Mouse (Mus musculus) embryonic fibroblast, embryonic 13.5 days (primary cell): ENCODE data around the gene Wnt6. TPM values are rescaled to one million over a fixed set of nuclear protein-coding genes. Genes with fewer than 3 reads are reported as not detected.
A peak's percentile ranks its signal among the peaks of the same experiment; 100 is the strongest.

ENCODE experiments used
- H3K27ac ChIP-seq: 2 replicates; pipeline ENCODE4 v1.5.1; 2012; ENCODE audit warnings: low read length, control low read depth, inconsistent platforms; ENCODE audit not compliant: insufficient read depth
- H3K4me1 ChIP-seq: 2 replicates; pipeline ENCODE4 v1.6.1; 2011; ENCODE audit warnings: low read length; ENCODE audit not compliant: control insufficient read depth, insufficient read depth
- H3K4me3 ChIP-seq: 2 replicates; pipeline ENCODE4 v1.5.1; 2011; ENCODE audit warnings: mild to moderate bottlenecking, control low read depth, low read length; ENCODE audit not compliant: insufficient read depth
- CTCF ChIP-seq: IDR thresholded peaks from 2 replicates; pipeline ENCODE4 v1.5.1; 2011; ENCODE audit warnings: mild to moderate bottlenecking, control low read depth, low read length, moderate library complexity, borderline replicate concordance; ENCODE audit not compliant: insufficient read depth
- POLR2A ChIP-seq: IDR thresholded peaks from 2 replicates; pipeline ENCODE4 v1.6.1; 2011; ENCODE audit warnings: low read depth, mild to moderate bottlenecking, control low read depth, low read length, moderate library complexity
- polyA plus RNA-seq: library from polyadenylated mRNA; stranded (reverse); fragments of >200 nt; gene quantifications from 2 replicates; pipeline ENCODE4 v1.2.4, GENCODE M21; 2011; ENCODE audit warnings: low read depth; ENCODE audit not compliant: missing spikeins, insufficient read length

Wnt6 gene
- polyA plus RNA-seq, 1 experiment, result not detected

DNA sequence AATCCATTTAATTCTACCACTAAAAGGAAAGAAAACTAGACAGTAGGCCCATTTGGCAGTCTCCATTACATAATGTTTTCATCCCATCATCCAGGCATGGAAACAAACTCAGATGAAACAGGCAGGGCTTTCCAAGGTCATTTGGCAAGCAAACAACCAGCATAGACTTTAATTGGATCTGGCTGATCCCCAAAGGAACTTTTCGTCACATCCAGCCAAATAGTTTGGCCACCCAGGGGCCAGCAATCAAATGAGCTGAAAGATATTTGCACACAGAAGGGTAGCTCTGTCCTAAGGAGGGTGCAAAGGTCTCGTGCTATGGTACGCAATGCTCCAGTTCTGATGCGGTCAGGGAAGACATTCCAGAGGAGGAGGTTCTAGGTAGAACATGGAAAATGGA, 21.0 kb upstream of the Wnt6 start:
- H3K4me3 ChIP-seq, result no peak overlapping the region
- H3K4me1 ChIP-seq, result peaks cover 3% of the 10 kb centered on the region; the same call in 1 of the 2 replicates
- no peak for TF ChIP-seq POLR2A
- no peak for TF ChIP-seq CTCF
- H3K27ac ChIP-seq, result no peak overlapping the region

DNA sequence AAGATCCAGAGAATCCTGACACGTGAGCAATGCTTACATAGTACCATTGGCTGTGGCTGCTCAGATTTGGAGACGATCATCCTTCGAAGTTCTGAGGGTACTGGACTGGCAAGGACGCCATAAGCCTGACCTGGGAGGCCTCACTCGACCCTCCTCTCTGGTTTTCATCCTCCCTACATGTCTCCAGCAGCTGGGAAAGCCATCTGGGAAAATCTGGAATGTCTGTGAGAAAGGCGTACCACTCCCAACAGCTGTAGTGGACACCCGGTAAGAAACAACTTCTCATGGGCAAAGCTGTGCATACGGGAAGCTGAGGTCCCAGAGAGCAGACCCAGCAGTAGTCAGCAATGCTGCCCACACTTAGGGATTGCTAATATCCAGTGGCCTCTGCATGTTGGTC, 19.5 kb upstream of the Wnt6 start:
- H3K4me1 ChIP-seq, result peaks cover 3% of the 10 kb centered on the region; the same call in 1 of the 2 replicates
- H3K27ac ChIP-seq, result no peak overlapping the region
- no peak overlapping the region for H3K4me3 ChIP-seq
- TF ChIP-seq CTCF, result no peak
- TF ChIP-seq POLR2A, result no peak

DNA sequence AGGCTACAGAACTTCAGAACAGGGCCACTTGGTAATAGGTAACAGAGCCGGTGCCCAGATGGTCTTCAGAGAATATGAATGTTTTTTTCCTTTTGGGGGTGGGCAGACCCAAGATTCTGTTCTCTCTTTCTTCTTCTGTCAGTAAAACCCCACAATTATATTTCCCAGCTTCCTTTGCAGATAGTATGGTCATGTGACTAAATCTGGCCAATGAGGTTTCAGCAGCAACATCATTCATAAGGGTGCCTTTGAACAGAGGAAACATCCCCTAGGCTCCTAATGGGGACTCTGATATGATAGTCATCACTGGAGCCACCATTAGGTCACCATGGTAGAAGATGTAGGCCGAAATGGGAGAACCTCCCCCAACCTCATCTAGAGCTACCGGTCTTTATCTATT, 18.9 kb upstream of the Wnt6 start:
- Histone ChIP-seq H3K27ac (no peak overlapping the region), H3K4me3 (no peak overlapping the region), H3K4me1 (peaks cover 3% of the 10 kb centered on the region; the same call in 1 of the 2 replicates)
- no peak for TF ChIP-seq CTCF
- no peak for TF ChIP-seq POLR2A

DNA sequence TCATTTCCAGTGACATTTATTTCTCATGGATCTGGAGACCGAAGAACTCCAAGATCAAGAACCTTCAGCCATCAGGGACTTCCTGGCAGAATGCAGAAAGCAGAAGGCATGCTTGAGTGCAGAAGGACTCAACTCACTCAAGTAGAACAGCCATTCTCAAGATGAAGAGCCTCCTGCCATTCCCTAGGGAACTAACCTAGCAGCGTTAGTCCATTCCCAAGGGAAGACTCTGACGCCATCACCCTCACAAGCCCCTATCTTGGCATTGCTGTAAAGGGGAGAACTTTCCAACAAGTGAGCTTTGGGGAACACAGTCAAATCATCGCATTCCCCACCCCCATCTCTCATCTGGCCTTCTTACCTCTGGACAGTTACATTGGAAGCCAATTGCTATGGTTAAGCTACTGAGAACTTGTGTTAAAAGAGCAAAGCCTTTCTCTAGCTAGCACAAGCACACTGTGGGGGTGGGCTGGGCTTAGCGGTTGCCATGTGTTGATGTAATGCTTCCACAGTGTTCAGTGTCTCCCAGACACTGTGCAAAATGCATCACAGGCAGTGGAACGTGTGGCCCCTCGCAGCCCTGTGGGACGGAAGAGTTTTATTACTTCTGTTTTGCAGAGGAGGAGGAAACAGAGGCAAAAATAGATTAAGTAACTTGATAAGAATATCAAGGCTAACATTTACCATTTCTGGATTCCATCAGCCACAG, 18.3 kb upstream of the Wnt6 start:
- no peak overlapping the region for H3K27ac ChIP-seq
- peaks cover 3% of the 10 kb centered on the region; the same call in 1 of the 2 replicates for H3K4me1 ChIP-seq
- H3K4me3 ChIP-seq, result no peak overlapping the region
- TF ChIP-seq CTCF (no peak), POLR2A (no peak)

DNA sequence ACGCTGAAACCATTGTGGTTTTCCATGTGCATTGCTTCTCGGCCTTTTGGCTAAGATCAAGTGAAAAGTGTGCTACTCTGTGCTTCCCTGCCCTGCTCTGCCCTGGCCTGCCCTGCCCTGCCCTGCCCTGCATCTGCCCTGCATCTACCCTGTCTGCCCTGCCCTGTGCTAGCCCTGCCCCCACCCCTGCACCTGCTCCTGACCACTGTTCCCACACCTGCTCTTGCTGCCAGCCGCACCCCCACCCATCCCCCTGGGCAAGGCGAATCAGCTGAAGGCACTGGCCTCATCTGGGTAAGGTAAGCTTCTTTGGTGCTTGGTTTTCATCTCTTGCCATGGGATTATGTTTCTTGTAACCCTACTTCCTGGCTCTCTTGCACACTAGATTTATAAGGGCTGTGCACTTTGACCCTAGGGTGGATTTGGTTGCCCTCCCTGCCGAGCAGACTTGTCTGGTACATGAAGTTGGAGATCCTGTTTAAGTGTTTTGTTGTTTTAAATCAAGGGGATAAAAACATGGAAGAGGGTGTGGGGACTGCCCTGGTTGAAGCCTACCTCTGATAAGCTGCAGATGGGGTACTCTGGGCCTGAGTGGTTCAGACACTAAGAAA, 17.4 kb upstream of the Wnt6 start:
- H3K27ac ChIP-seq, result no peak overlapping the region
- H3K4me3 ChIP-seq, result no peak overlapping the region
- no peaks in the 10 kb centered on the region for H3K4me1 ChIP-seq
- TF ChIP-seq POLR2A, result no peak
- TF ChIP-seq CTCF, result no peak

DNA sequence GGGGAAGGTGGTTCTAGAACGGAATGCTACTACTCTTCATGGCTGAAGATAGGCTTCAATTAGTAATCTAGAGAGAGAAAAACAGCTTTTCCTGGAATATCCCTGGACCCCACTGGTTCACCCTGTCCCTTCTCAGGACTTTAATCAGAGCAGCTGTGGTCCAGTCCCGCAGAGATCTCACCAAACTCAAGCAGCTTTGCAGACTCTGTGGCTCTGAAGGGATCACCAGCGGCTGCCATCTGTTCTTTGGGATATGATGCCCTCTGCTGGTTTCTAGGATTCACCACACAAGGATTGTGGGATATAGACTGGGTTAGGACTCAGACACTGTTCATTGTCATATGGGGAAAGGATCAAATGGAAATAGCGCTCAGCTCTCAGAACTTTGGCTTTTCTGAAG, 11.9 kb upstream of the Wnt6 start:
- TF ChIP-seq CTCF, result no peak
- TF ChIP-seq POLR2A, result no peak
- H3K4me1 ChIP-seq, result no peaks in the 10 kb centered on the region
- H3K4me3 ChIP-seq, result no peak overlapping the region
- no peak overlapping the region for H3K27ac ChIP-seq

DNA sequence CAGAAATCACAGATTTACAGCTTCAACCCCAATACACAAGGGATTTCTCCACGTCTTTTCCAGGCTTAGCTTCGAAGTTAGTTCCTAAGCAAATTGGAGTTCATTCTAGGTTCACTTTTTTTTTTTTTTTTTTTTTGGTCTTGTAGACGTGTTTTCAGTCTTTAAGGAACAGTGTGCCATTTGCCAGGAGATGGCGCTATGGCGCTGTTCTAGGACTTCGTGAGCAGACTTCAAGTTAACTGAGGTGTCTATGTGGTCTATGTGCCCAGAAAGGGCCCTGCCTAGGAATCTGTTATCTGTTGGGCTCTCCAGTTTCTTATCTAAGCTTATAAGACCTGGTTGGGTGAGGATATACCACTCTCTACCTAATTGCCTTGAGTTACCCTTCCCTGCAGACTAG, 8.6 kb upstream of the Wnt6 start:
- no peak overlapping the region for H3K27ac ChIP-seq
- TF ChIP-seq POLR2A (no peak), CTCF (peak; percentile 50; the same call in 1 of the 2 replicates)
- no peaks in the 10 kb centered on the region for H3K4me1 ChIP-seq
- no peak overlapping the region for H3K4me3 ChIP-seq

DNA sequence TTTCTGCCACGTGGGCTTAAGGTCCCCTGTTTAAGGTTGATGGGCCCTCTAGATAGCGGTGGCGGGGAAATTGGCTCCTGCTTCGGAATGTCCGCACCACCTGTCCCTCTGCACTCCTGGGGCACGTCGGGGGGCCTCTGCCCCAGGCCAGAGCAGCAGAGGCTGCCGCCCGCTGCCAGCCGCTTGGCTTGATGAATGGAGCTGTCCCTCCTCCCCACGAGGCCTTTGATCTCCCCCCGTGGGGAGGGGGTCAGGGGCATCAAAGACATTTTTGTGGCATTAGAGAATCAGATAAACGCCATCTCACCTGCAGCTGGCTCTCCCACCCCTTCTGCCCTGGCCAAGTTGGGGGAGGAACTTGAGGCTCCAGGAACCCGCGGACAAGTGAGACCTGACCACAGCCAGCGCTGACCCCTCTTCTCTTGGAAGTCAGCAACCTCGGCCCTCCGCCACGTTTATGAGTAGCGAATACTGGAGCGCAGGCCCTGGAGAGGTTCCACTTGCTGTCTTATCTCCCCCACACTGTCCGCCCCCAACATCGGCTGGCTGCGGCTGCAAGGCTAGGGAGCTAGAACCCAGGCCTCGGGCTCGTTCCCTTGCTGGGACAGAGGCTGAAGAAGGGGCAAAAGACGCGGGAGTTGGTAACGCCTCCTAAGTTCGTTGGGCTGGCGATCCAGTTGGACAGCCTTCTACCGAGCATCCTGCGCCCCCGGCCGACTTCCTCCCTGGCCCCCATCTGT, 795 bp upstream of the Wnt6 start:
- H3K4me3 ChIP-seq, result no peak overlapping the region
- H3K4me1 ChIP-seq, result peaks cover 2% of the 10 kb centered on the region; the same call in 1 of the 2 replicates
- TF ChIP-seq CTCF (no peak), POLR2A (no peak)
- no peak overlapping the region for H3K27ac ChIP-seq

DNA sequence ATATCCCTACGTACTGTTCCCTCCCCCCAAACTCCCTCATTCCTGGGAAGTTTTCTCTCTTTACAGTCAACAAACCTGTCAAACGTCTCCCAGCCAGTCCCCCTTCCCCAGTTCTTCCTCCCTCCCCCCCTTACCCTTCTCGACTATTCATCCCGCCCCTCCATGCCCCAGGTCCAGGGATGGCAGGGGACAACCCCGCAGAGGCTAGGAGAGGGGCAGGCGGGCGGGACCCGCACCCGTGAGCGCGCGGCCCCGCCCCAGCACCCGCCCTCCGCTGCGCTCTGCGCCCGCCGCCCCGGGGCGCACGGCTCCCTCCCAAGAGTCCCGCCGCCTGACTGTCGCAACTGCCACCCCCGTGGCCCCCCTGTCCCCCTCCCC, 236 bp upstream of the Wnt6 start:
- Histone ChIP-seq H3K27ac (no peak overlapping the region), H3K4me1 (peaks cover 2% of the 10 kb centered on the region; the same call in 1 of the 2 replicates), H3K4me3 (peak overlapping the region; percentile 7; the same call in 1 of the 2 replicates)
- no peak for TF ChIP-seq POLR2A
- no peak for TF ChIP-seq CTCF

DNA sequence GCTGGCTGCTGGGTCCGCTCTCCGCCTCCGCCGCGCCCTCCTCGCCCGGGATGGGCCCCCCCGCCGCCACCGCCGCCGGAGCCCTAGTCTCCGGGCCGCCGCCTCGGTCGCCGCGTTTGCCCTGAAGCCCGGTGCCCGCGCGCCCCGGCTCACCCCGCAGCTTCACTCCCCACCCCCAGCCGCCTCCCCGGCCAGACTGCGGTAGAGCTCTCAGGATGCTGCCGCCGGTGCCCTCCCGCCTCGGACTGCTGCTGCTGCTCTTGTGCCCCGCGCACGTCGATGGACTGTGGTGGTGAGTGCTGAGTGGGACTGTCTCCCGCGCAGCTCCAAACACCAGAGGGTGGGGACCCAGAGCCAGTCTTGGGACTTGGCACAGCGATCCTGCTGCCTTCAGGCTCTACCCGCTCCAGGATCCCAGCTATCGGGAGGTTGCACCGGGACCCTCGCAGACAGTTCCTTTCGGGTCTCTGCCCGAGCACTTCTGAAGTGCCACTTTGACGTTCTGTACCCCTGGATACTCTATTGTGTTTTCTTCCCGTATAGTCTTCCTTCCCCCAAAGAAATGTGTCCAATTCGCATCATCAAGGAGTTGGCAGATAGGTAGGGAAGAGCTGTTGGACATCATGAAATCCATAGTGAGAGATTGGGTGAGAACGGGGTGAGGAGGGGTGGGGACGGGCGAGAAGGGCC, 384 bp downstream of the Wnt6 start:
- TF ChIP-seq POLR2A (no peak), CTCF (no peak)
- Histone ChIP-seq H3K4me1 (peaks cover 2% of the 10 kb centered on the region; the same call in 1 of the 2 replicates), H3K27ac (no peak overlapping the region), H3K4me3 (no peak overlapping the region)
